Mouse (Mus musculus) cerebellum, adult 11 months (tissue): ENCODE measurements around the gene Gm21976.

Experiments used
- DNase-seq: peaks from one replicate; pipeline ENCODE4 v3.0.0; 2022

The Gm21976 gene

GRCm38 (mm10) chr13:98298833-98299758, 19.4 kb downstream of the Gm21976 start:
- DNase-seq, result peak; percentile 51

- no peak for DNase-seq
These were observed 25.6 kb downstream of the Gm21976 start for GRCm38 (mm10) chr13:98305257-98305656.

GRCm38 (mm10) chr13:98306393-98306792, 26.7 kb downstream of the Gm21976 start:
- no peak for DNase-seq

GRCm38 (mm10) chr13:98306852-98307475, 27.3 kb downstream of the Gm21976 start:
- DNase-seq, result no peak

GRCm38 (mm10) chr13:98308004-98308403, 28.3 kb downstream of the Gm21976 start:
- no peak for DNase-seq

GRCm38 (mm10) chr13:98308724-98309123, 29.0 kb downstream of the Gm21976 start:
- DNase-seq, result no peak

- DNase-seq, result no peak
These were observed 31.9 kb downstream of the Gm21976 start for GRCm38 (mm10) chr13:98311597-98311996.

GRCm38 (mm10) chr13:98313631-98314030, 33.9 kb downstream of the Gm21976 start:
- DNase-seq, result no peak

- no peak for DNase-seq
These were observed 35.4 kb downstream of the Gm21976 start for GRCm38 (mm10) chr13:98315124-98315523.

GRCm38 (mm10) chr13:98316140-98316479, 36.4 kb downstream of the Gm21976 start:
- DNase-seq, result no peak

- peak; percentile 92 for DNase-seq
These were observed 37.0 kb downstream of the Gm21976 start, which contains the start of gene Btf3 for GRCm38 (mm10) chr13:98316480-98317245. Gene Btf3 (minus strand): TSS chr13:98317006.

GRCm38 (mm10) chr13:98317246-98317677, 37.6 kb downstream of the Gm21976 start:
- no peak for DNase-seq

GRCm38 (mm10) chr13:98317911-98318310, 38.2 kb downstream of the Gm21976 start:
- no peak for DNase-seq

GRCm38 (mm10) chr13:98325034-98325433, 45.3 kb downstream of the Gm21976 start:
- DNase-seq, result no peak

GRCm38 (mm10) chr13:98332106-98332505, 52.4 kb downstream of the Gm21976 start:
- no peak for DNase-seq

GRCm38 (mm10) chr13:98336205-98336604, 56.5 kb downstream of the Gm21976 start:
- DNase-seq, result no peak

- DNase-seq, result no peak
These were observed 60.8 kb downstream of the Gm21976 start for GRCm38 (mm10) chr13:98340506-98340905.

GRCm38 (mm10) chr13:98349491-98349890, 69.8 kb downstream of the Gm21976 start:
- no peak for DNase-seq

GRCm38 (mm10) chr13:98351527-98351926, 71.8 kb downstream of the Gm21976 start:
- DNase-seq, result no peak

- no peak for DNase-seq
These were observed 72.8 kb downstream of the Gm21976 start for GRCm38 (mm10) chr13:98352381-98352975.

GRCm38 (mm10) chr13:98353709-98354089, 74.0 kb downstream of the Gm21976 start:
- no peak for DNase-seq

GRCm38 (mm10) chr13:98354090-98354801, 74.6 kb downstream of the Gm21976 start, which contains the start of gene Foxd1:
Gene Foxd1 (plus strand): TSS chr13:98354242.
- no peak for DNase-seq
